Mouse (Mus musculus) NIH3T3 (cell line): ENCODE measurements around the gene Mylk4.

Experiments used
- DNase-seq: peaks from one replicate; pipeline ENCODE4 v3.0.0-alpha.2; 2012; ENCODE audit warnings: low read depth

Gene Mylk4

GRCm38 (mm10) chr13:32795166-32795565, 11.4 kb upstream of the Mylk4 start:
- DNase-seq = no peak

- peak; percentile 50 for DNase-seq
These were observed 10.9 kb upstream of the Mylk4 start for GRCm38 (mm10) chr13:32794619-32795018.

GRCm38 (mm10) chr13:32789781-32790180, 6.0 kb upstream of the Mylk4 start:
- no peak for DNase-seq

- no peak for DNase-seq
These were observed 3.8 kb upstream of the Mylk4 start for GRCm38 (mm10) chr13:32787584-32787983.

- DNase-seq = peak; percentile 39
These were observed 699 bp downstream of the Mylk4 start for GRCm38 (mm10) chr13:32783055-32783454.

- DNase-seq = no peak
These were observed 4.9 kb downstream of the Mylk4 start for GRCm38 (mm10) chr13:32778861-32779260.

DNA sequence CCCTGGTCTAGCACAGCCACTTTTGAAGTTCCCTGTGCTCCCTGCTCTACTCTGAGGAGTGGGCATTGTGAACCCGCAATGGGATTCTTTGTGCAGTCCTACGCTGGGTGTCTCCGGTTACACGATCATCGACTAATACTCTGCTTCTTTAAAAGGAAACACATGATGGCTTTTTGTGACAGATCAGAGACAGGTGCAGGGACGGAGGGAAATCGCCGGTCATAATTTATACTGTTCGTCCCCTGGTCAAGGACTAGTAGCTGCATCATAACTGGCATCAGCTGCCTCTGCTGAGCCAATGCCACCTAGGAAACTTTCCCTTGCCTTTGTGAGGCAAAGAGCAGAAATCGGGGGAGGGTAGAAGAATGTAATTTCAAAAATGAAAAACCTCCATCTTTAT, 7.4 kb downstream of the Mylk4 start:
- no peak for DNase-seq

DNA sequence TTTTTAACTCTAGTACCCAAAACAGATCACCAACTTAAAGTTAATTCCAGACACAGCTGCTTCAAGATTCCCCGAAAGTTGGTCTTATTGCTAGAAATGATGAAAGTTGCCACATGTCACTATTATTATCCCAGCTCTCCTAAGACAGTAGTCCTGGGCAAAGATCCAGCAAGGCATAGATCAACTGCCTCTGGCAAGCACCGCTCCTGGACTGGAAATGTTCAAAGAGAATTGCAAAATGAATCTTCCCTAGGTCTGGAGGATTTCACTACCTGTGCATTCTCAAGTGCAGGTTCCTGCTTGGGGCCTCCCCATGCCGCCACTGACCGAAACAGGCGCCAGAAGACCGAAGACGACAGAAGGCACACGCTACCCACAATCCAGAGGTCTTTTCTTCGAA, 7.9 kb downstream of the Mylk4 start:
- no peak for DNase-seq

DNA sequence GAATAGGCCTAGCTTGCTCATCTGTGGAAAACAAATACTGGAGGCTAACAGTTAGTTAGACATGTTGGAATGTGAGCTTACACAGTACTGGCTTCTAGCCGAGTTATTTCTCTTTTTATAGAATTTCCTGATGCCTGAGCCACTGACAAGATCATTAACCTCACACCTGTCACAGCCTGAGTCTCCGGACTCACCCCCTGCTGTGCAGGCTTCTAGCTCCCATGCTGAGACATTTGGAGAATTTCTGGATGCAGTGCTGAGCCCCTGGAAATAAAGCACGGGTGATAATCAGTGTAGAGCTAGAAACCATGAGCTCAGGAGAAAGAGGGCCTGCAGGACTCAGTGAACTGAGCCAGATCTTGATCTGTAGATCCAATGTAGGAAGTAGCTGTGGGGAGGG, 13.8 kb downstream of the Mylk4 start:
- no peak for DNase-seq

- DNase-seq = peak; percentile 70
These were observed 15.7 kb downstream of the Mylk4 start for GRCm38 (mm10) chr13:32768104-32768503.

DNA sequence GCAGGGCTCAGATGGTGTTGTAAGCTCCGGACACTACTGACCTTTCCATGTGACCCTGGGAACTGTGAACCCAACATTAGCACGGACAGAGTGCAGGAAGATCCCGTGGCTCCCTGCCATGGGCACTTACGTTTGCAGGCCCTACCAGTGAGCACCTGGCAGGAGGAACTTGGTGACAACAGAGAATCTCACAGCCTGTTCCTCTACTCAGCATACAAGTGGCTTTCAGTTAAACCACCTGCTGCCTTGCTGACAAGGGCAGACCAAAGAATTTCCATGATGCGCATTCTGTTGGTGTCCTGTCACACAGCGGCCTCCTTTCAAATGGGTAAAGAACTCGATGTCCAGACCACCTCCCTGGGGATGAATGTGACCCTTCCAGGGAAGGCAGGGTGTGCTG, 19.3 kb downstream of the Mylk4 start:
- DNase-seq = no peak

GRCm38 (mm10) chr13:32763141-32763540, 20.6 kb downstream of the Mylk4 start:
- no peak for DNase-seq

DNA sequence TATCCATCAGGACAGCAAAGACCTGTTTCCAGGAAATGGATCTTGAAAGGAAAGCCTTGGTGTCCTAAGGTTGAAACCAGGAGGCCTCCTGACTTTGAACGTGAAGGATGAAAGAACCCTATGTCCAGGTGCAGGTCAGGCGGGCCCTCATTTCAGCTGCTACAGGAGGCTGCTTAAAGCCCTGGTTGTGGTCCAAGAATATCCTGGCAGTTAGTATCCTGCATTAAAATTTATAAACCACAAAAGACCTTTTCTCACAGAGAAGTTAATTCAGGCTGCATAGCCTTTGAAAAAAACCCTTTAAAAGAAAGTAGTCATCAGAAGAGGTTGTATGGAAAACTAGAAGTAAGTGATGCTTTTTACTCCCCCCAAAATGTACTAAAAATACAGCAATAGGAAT, 23.0 kb downstream of the Mylk4 start:
- DNase-seq = no peak

GRCm38 (mm10) chr13:32759036-32759435, 24.7 kb downstream of the Mylk4 start:
- DNase-seq = no peak

- no peak for DNase-seq
These were observed 31.6 kb downstream of the Mylk4 start for GRCm38 (mm10) chr13:32752066-32752657.

DNA sequence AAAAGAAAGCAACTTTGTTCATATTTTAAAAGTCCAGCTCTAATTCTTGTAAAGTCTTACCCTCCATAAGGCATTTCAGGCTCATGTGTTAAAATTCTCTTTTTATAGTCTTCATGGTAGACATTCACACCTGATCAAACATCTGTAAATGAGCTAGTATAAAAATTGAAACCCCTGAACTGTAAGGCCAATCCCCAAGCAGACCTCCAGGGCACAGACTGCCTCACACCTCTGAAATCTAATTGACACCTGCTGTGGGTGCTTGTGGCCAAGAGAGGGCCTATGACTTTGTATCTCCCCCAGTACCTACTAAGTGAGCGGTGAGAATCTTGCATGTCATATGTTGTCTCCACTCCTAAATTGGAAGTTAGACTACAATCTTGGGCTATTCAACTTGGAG, 33.2 kb downstream of the Mylk4 start:
- DNase-seq = no peak

DNA sequence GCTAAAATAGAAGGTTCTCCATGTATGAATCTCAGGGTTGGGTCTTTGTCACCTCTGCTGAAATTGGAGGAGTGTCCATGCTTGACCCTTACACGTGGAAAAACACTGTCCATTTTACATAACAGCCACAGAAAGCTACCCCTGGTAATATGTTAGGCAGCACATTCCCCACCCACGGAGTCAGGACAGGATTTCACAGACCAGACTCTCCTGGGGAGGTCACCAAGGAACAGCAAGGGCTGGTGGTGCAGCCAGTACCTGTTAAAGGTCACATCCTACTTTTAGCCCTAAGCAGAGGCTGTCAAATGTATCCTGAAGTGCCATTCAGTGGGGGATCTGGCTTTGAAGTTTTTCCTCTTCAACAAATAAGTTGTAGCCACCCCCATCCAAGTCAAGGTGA, 35.3 kb downstream of the Mylk4 start:
- DNase-seq = no peak

DNA sequence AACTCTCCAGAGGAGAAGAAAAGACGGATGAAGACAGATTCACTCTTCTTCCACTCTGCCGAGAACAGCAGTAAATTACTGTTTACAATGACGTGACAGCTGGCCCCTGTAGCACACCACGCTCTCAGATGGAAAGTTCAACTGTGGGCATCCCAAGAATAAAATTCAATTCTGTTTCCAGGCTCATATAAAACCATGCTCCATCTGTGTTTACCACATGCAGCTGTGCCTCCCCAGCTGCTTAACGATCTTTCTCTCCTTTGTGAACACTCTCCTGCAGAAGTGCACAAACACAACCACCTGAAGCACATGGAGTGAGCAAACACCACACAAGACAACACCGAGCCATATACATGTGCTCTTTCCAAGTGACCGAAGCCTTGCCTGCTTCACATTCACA, 42.6 kb downstream of the Mylk4 start:
- no peak for DNase-seq

- DNase-seq = peak; percentile 29
These were observed 52.5 kb downstream of the Mylk4 start for GRCm38 (mm10) chr13:32731283-32731682.

DNA sequence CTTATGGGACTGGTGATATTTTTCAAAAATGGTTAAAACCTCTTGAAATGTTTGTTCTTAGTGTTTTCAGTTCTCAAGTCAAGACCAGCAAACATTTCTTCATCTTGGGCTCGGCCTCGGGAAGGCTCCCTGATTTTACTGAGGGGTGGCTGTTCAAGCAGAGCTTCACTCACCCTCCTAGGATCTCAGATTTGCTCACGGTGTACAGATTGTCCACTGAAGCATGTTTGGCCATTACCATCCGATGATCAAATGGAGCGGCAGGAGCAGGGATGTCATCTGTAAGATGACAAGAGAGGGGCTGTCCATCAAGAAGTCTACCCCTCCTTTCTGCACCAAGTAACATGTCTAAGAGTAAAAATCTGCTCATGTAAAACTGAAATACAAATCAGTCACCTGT, 59.1 kb downstream of the Mylk4 start:
- no peak for DNase-seq

GRCm38 (mm10) chr13:32721717-32722116, 62.0 kb downstream of the Mylk4 start:
- DNase-seq = peak; percentile 54

GRCm38 (mm10) chr13:32719284-32719683, 64.5 kb downstream of the Mylk4 start:
- no peak for DNase-seq

DNA sequence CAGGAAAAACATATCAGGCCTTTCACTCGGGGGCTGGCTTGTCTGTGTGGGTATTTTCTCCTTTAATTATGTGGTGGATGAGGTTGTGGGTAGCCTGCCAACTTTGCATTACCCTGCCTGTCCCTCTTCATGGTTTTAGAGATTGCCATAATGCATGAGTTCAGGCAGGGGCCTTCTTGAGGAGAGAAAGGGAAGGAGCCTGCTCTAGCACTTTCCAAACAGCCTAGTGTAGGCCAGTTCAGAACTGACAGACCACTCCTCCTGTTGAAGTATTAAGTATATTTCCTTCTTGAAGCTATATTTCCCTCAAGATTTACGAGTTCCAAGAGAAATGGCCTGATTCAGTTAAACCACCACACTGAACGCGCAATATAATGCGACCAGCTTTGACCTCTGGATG, 66.0 kb downstream of the Mylk4 start:
- no peak for DNase-seq

DNA sequence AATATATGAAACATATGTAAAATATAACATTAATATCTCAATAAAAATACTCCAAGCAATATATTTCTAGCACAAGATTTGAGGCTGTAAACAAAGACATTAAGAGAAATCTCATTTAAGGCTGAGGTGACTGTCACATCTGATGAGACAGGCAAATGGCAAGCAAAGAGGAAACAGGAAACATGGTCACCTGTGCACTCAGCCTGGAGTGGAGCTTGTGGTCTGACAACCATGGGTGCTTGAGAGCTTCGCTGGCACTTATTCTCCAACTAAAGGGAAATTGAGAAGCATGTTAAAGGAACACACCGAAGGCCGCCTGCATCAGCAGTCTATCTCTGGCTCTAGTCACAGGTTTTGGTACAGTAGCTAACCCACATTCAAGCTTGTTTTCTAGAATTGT, 71.2 kb downstream of the Mylk4 start:
- DNase-seq = no peak

- DNase-seq = no peak
These were observed 75.9 kb downstream of the Mylk4 start for GRCm38 (mm10) chr13:32707894-32708293.
